Mouse (Mus musculus) liver, adult 2 months (tissue): ENCODE measurements around the gene Dlg3.

Source experiments
- CTCF ChIP-seq: fragments of 200-500 bp; IDR thresholded peaks from 2 replicates; pipeline ENCODE4 v1.5.1; 2011; ENCODE audit warnings: low read depth, low read length, control low read depth
- POLR2A ChIP-seq: fragments of 200-500 bp; IDR thresholded peaks from 2 replicates; pipeline ENCODE4 v1.6.1; 2011; ENCODE audit warnings: low read length, control low read depth; ENCODE audit not compliant: insufficient read depth; ENCODE audit errors: extremely low read depth

DNA sequence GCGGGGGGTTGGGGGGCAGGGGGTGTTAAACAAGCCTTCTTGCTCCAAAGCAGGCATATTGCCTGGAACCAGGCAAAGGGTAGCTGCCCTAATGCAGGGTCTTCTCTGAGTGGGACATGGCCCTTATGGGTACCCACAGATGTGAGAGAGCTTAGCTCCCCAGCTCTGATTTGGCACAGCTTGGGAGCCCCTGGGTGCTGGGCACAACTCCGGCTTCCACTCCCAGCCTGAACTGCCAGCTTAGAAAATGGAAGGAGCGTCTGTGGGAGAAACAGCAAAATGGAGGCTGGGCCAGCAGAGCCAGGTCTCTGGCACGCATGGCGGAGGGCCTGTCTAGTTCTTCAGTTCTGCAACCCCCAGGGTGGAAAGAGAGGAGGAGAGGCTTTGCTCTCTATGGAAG is 1.8 kb downstream of the Dlg3 start:
- TF ChIP-seq CTCF (no peak), POLR2A (no peak)
